Mouse (Mus musculus): ENCODE results near the gene Immp2l. TPM values are rescaled to one million over a fixed set of nuclear protein-coding genes. Genes with fewer than 3 reads are reported as not detected.

Immp2l gene
- total and polyA plus RNA-seq, 3 experiments, result 20.1 to 30.3 (median 23.1) TPM

- Histone ChIP-seq H3K4me1 (ENCODE audit: control insufficient read depth, insufficient read depth, low read length) (no peaks in the 10 kb centered on the region), H3K79me2 (replicated peaks; ENCODE audit: control insufficient read depth, insufficient read depth, low read length) (no peaks in the 10 kb centered on the region), H3K9ac (ENCODE audit: low read depth, low read length) (no peak overlapping the region), H3K27ac (no peak overlapping the region), H3K4me3 (no peak overlapping the region), H3K27me3 (ENCODE audit: control insufficient read depth, insufficient read depth, low read length) (no peaks in the 10 kb centered on the region), H3K36me3 (ENCODE audit: control insufficient read depth, insufficient read depth, low read length) (no peaks in the 10 kb centered on the region)
- WGBS, result 56% methylated on average over 2 of the region's 2 CpGs
- intact Hi-C loops (cut with DNase I), result no loop called here
- TF ChIP-seq POLR2A (IDR thresholded peaks at IDR 0.05; ENCODE audit: insufficient read depth, low read depth, low read length) (no peak), CTCF (IDR thresholded peaks at IDR 0.05) (no peak), EP300 (IDR thresholded peaks at IDR 0.05; ENCODE audit: insufficient read depth, low read depth, low read length) (no peak)
- no peak for DNase-seq
These were observed 300.5 kb downstream of the Immp2l start for GRCm38 (mm10) chr12:41324418-41324817.

- DNase-seq, result no peak
- H3K4me1 ChIP-seq (ENCODE audit: control insufficient read depth, insufficient read depth, low read length), result no peaks in the 10 kb centered on the region
- H3K79me2 ChIP-seq (replicated peaks; ENCODE audit: control insufficient read depth, insufficient read depth, low read length), result no peaks in the 10 kb centered on the region
- intact Hi-C loops (cut with DNase I), result no loop called here
- H3K36me3 ChIP-seq (ENCODE audit: control insufficient read depth, insufficient read depth, low read length), result no peaks in the 10 kb centered on the region
- TF ChIP-seq EP300 (IDR thresholded peaks at IDR 0.05; ENCODE audit: insufficient read depth, low read depth, low read length), result no peak
- no peak for TF ChIP-seq POLR2A (IDR thresholded peaks at IDR 0.05; ENCODE audit: insufficient read depth, low read depth, low read length)
- TF ChIP-seq CTCF (IDR thresholded peaks at IDR 0.05), result no peak
- no peak overlapping the region for H3K4me3 ChIP-seq
- no peak overlapping the region for H3K9ac ChIP-seq (ENCODE audit: low read depth, low read length)
- WGBS, result 53% methylated on average over 2 of the region's 2 CpGs
- H3K27ac ChIP-seq, result no peak overlapping the region
- no peaks in the 10 kb centered on the region for H3K27me3 ChIP-seq (ENCODE audit: control insufficient read depth, insufficient read depth, low read length)
These were observed 301.9 kb downstream of the Immp2l start for GRCm38 (mm10) chr12:41325756-41326155.

- no peaks in the 10 kb centered on the region for H3K36me3 ChIP-seq (ENCODE audit: control insufficient read depth, insufficient read depth, low read length)
- H3K4me3 ChIP-seq, result no peak overlapping the region
- no peak for DNase-seq
- WGBS, result 55% methylated on average over 7 of the region's 7 CpGs
- no peaks in the 10 kb centered on the region for H3K27me3 ChIP-seq (ENCODE audit: control insufficient read depth, insufficient read depth, low read length)
- no peak overlapping the region for H3K9ac ChIP-seq (ENCODE audit: low read depth, low read length)
- H3K79me2 ChIP-seq (replicated peaks; ENCODE audit: control insufficient read depth, insufficient read depth, low read length), result no peaks in the 10 kb centered on the region
- TF ChIP-seq POLR2A (IDR thresholded peaks at IDR 0.05; ENCODE audit: insufficient read depth, low read depth, low read length) (no peak), EP300 (IDR thresholded peaks at IDR 0.05; ENCODE audit: insufficient read depth, low read depth, low read length) (no peak), CTCF (IDR thresholded peaks at IDR 0.05) (no peak)
- no peak overlapping the region for H3K27ac ChIP-seq
- no peaks in the 10 kb centered on the region for H3K4me1 ChIP-seq (ENCODE audit: control insufficient read depth, insufficient read depth, low read length)
- intact Hi-C loops (cut with DNase I), result no loop called here
These were observed 307.2 kb downstream of the Immp2l start for GRCm38 (mm10) chr12:41330988-41331671.

- WGBS, result 80% methylated on average over 4 of the region's 4 CpGs
- H3K27me3 ChIP-seq (ENCODE audit: control insufficient read depth, insufficient read depth, low read length), result no peaks in the 10 kb centered on the region
- H3K79me2 ChIP-seq (replicated peaks; ENCODE audit: control insufficient read depth, insufficient read depth, low read length), result no peaks in the 10 kb centered on the region
- DNase-seq, result no peak
- no peak overlapping the region for H3K27ac ChIP-seq
- H3K9ac ChIP-seq (ENCODE audit: low read depth, low read length), result no peak overlapping the region
- H3K4me1 ChIP-seq (ENCODE audit: control insufficient read depth, insufficient read depth, low read length), result no peaks in the 10 kb centered on the region
- TF ChIP-seq CTCF (IDR thresholded peaks at IDR 0.05) (no peak), POLR2A (IDR thresholded peaks at IDR 0.05; ENCODE audit: insufficient read depth, low read depth, low read length) (no peak), EP300 (IDR thresholded peaks at IDR 0.05; ENCODE audit: insufficient read depth, low read depth, low read length) (no peak)
- H3K36me3 ChIP-seq (ENCODE audit: control insufficient read depth, insufficient read depth, low read length), result no peaks in the 10 kb centered on the region
- no peak overlapping the region for H3K4me3 ChIP-seq
- intact Hi-C loops (cut with DNase I), result no loop called here
These were observed 321.7 kb downstream of the Immp2l start for GRCm38 (mm10) chr12:41345621-41346020.

GRCm38 (mm10) chr12:41347494-41347893 lies 323.6 kb downstream of the Immp2l start:
- no peak for DNase-seq
- no peak for TF ChIP-seq EP300 (IDR thresholded peaks at IDR 0.05; ENCODE audit: insufficient read depth, low read depth, low read length)
- Histone ChIP-seq H3K27ac (no peak overlapping the region), H3K9ac (ENCODE audit: low read depth, low read length) (no peak overlapping the region), H3K4me3 (no peak overlapping the region), H3K4me1 (ENCODE audit: control insufficient read depth, insufficient read depth, low read length) (no peaks in the 10 kb centered on the region), H3K36me3 (ENCODE audit: control insufficient read depth, insufficient read depth, low read length) (no peaks in the 10 kb centered on the region), H3K27me3 (ENCODE audit: control insufficient read depth, insufficient read depth, low read length) (no peaks in the 10 kb centered on the region), H3K79me2 (replicated peaks; ENCODE audit: control insufficient read depth, insufficient read depth, low read length) (no peaks in the 10 kb centered on the region)
- 95% methylated on average over 2 of the region's 2 CpGs for WGBS
- intact Hi-C loops (cut with DNase I), result no loop called here

- Histone ChIP-seq H3K27ac (no peak overlapping the region), H3K36me3 (ENCODE audit: control insufficient read depth, insufficient read depth, low read length) (no peaks in the 10 kb centered on the region), H3K4me1 (ENCODE audit: control insufficient read depth, insufficient read depth, low read length) (no peaks in the 10 kb centered on the region), H3K79me2 (replicated peaks; ENCODE audit: control insufficient read depth, insufficient read depth, low read length) (no peaks in the 10 kb centered on the region), H3K27me3 (ENCODE audit: control insufficient read depth, insufficient read depth, low read length) (no peaks in the 10 kb centered on the region), H3K4me3 (no peak overlapping the region), H3K9ac (ENCODE audit: low read depth, low read length) (no peak overlapping the region)
- DNase-seq, result no peak
- 23% methylated on average over 2 of the region's 2 CpGs for WGBS
- intact Hi-C loops (cut with DNase I), result no loop called here
- TF ChIP-seq CTCF (IDR thresholded peaks at IDR 0.05) (no peak), EP300 (IDR thresholded peaks at IDR 0.05; ENCODE audit: insufficient read depth, low read depth, low read length) (no peak), POLR2A (IDR thresholded peaks at IDR 0.05; ENCODE audit: insufficient read depth, low read depth, low read length) (no peak)
These were observed 325.5 kb downstream of the Immp2l start for GRCm38 (mm10) chr12:41349386-41349785.

Measured in heart, adult 2 months (tissue).